Mouse (Mus musculus) heart, postnatal 0 days (tissue): ENCODE measurements around the gene Alk. TPM values are rescaled to one million over a fixed set of nuclear protein-coding genes. Genes with fewer than 3 reads are reported as not detected.

Experiments used
- ATAC-seq: fragments of 200-750 bp; cut with Nextera tagmentation; 2 replicates; pipeline ENCODE4 v1.8.0; 2017; ENCODE audit warnings: low read depth, moderate number of reproducible peaks, moderate library complexity; ENCODE audit not compliant: insufficient read depth
- DNase-seq: peaks from one replicate; pipeline ENCODE4 v3.0.0-alpha.2; 2016; ENCODE audit warnings: low spot score
- H3K27ac ChIP-seq: fragments of 300-500 bp; sonication (generic); 2 replicates; pipeline ENCODE4 v1.5.1; 2014; ENCODE audit warnings: low read depth, mild to moderate bottlenecking
- H3K27me3 ChIP-seq: fragments of 300-500 bp; sonication (generic); 2 replicates; pipeline ENCODE4 v1.6.1; 2014; ENCODE audit warnings: low read length, mixed read lengths; ENCODE audit not compliant: control insufficient read depth, insufficient read depth
- H3K36me3 ChIP-seq: fragments of 300-500 bp; sonication (generic); replicated peaks from 2 replicates; pipeline ENCODE4 v1.6.1; 2014; ENCODE audit warnings: low read length, mixed read lengths; ENCODE audit not compliant: control insufficient read depth, insufficient read depth
- H3K4me1 ChIP-seq: fragments of 300-500 bp; sonication (generic); 2 replicates; pipeline ENCODE4 v1.6.1; 2014; ENCODE audit warnings: antibody characterized with exemption; ENCODE audit not compliant: control insufficient read depth, insufficient read depth
- H3K4me2 ChIP-seq: fragments of 300-500 bp; sonication (generic); 2 replicates; pipeline ENCODE4 v1.6.1; 2014; ENCODE audit warnings: low read depth, mild to moderate bottlenecking, low read length, moderate library complexity
- H3K4me3 ChIP-seq: fragments of 300-500 bp; sonication (generic); 2 replicates; pipeline ENCODE4 v1.5.1; 2014; ENCODE audit warnings: low read depth, low read length
- H3K9ac ChIP-seq: fragments of 300-500 bp; sonication (generic); replicated peaks from 2 replicates; pipeline ENCODE4 v1.6.1; 2014; ENCODE audit warnings: low read depth, low read length, mixed read lengths
- H3K9me3 ChIP-seq: fragments of 300-500 bp; sonication (generic); replicated peaks from 2 replicates; pipeline ENCODE4 v1.6.1; 2016; ENCODE audit warnings: low read length; ENCODE audit not compliant: control insufficient read depth
- CTCF ChIP-seq: IDR thresholded peaks from 2 replicates; pipeline ENCODE4 v1.5.1; 2016; ENCODE audit warnings: antibody characterized with exemption, control low read depth, low read depth
- EP300 ChIP-seq: IDR thresholded peaks from 2 replicates; pipeline ENCODE4 v1.6.1; 2016; ENCODE audit warnings: antibody characterized with exemption, low read depth
- WGBS: fragments of 180-500 bp; shearing (Covaris S2); extraction: QIAGEN DNeasy Blood & Tissue Kit; methylation state at CpG from one replicate; pipeline ENCODE4 v1.1.7; 2014; 5-methylcytosine and 5-hydroxymethylcytosine counted together
- polyA plus RNA-seq: library from polyadenylated mRNA; unstranded; fragments of >200 nt; fragmentation: Nextera tagmentation; extraction: Ambion mirVana; gene quantifications from 2 replicates; pipeline ENCODE4 v1.2.1, GENCODE M21; 2015
- total RNA-seq: library from RNA; depleted of rRNA; stranded (reverse); fragments of >200 nt; gene quantifications from 2 replicates; pipeline ENCODE4 v1.2.3, GENCODE M21; 2014; ENCODE audit warnings: low replicate concordance

Gene Alk
- total and polyA plus RNA-seq, 2 experiments from 2014 or later = 0.04 TPM; not detected in 1

DNA sequence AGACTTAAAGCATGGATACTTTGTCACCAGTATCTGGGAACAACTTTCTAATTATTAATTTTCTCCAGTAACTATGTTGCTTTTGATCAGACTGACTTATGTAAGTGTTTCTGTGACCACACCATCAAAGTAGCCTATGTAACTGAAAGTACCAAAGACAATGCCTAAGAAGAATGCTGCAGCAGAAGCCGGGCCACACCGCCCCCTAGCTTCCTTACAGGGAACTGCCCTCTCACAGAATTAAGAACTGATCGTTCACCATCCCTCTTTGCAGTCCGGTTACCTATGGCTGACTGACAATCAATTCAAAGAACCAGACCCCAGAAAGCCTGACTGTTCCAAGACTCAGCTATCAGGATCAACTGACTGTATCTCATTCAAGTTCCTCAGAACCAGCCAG is 362.4 kb downstream of the Alk start:
- Histone ChIP-seq H3K4me1 (no peaks in the 10 kb centered on the region), H3K9me3 (no peaks in the 10 kb centered on the region; the same call in 1 of the 2 replicates), H3K27me3 (no peaks in the 10 kb centered on the region), H3K36me3 (no peaks in the 10 kb centered on the region), H3K4me2 (no peak overlapping the region), H3K4me3 (no peak overlapping the region), H3K9ac (no peak overlapping the region), H3K27ac (no peak overlapping the region)
- ATAC-seq (no peak), DNase-seq (no peak)
- WGBS = 37% methylated on average over 4 of the region's 4 CpGs
- TF ChIP-seq CTCF = peak; percentile 70
- no peak for TF ChIP-seq EP300

DNA sequence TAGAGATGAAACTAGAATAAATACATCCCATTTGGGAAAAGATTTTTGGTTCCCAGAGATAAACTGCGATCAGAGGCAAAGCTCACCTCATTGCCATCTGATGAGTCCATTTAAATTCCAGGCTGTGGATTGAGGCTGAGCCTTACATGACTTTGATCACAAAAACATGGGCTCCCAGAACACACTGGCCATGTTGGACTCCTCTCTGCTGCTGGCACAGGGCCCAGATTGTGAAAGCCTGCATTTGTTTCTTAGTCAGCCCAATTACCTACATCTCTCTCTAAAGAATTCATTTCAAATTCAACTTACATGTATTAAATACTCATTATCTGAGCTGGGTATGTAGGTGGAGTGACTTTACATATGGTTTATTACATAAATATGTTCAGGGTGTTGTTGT is 367.1 kb downstream of the Alk start:
- no peak overlapping the region for H3K27ac ChIP-seq
- no peaks in the 10 kb centered on the region for H3K36me3 ChIP-seq
- no peak overlapping the region for H3K4me2 ChIP-seq
- no peak overlapping the region for H3K9ac ChIP-seq
- no peak for TF ChIP-seq CTCF
- TF ChIP-seq EP300 = no peak
- no peak for ATAC-seq
- DNase-seq = no peak
- H3K4me1 ChIP-seq = no peaks in the 10 kb centered on the region
- no peak overlapping the region for H3K4me3 ChIP-seq
- no peaks in the 10 kb centered on the region for H3K27me3 ChIP-seq
- H3K9me3 ChIP-seq = no peaks in the 10 kb centered on the region; the same call in 1 of the 2 replicates
- 71% methylated on average over 1 of the region's 1 CpGs for WGBS

DNA sequence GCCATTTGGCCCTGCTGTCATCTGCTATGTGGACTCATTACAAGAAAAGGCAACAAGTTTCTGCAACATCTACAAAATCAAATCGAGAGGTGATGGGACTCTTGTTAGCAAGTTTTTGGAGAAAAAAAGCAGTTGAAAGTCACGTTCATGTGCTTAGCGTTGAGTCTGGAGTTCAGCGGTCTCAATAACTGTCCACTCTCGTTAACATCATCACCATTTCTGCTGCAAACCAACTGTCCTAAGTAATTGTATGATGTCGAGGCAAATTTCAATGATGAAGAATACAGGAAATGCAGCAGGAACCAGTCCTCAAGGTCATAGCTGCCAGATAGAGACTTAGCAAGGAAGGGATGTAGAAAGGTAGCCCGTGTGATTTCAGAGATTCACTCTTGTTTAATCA is 373.5 kb downstream of the Alk start:
- no peak overlapping the region for H3K27ac ChIP-seq
- no peaks in the 10 kb centered on the region for H3K27me3 ChIP-seq
- H3K4me2 ChIP-seq = no peak overlapping the region
- H3K9ac ChIP-seq = no peak overlapping the region
- no peaks in the 10 kb centered on the region for H3K4me1 ChIP-seq
- no peak for TF ChIP-seq EP300
- no peak for TF ChIP-seq CTCF
- H3K9me3 ChIP-seq = no peaks in the 10 kb centered on the region
- H3K36me3 ChIP-seq = no peaks in the 10 kb centered on the region
- 83% methylated on average over 7 of the region's 7 CpGs for WGBS
- DNase-seq = no peak
- no peak for ATAC-seq
- no peak overlapping the region for H3K4me3 ChIP-seq

DNA sequence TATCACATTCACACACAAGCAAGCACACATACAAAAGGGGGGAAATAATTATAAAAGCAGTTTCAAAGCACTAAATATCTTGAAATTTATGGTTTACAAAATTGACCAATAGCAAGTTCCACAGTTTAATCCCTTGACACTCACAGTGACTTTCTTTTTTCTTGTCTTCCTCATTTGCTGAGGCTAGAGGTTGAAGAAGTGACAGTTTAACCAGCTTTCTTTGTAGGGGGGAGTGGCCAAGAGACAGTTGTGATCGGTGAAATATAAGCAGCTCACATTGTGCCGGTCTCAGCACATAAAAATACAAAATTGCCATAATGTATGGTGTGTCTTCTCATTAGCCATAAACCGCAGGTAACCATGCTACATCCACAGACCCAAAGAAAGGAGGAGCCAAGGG is 385.6 kb downstream of the Alk start:
- no peaks in the 10 kb centered on the region for H3K27me3 ChIP-seq
- WGBS = 82% methylated on average over 3 of the region's 3 CpGs
- no peak overlapping the region for H3K4me3 ChIP-seq
- TF ChIP-seq CTCF (no peak), EP300 (no peak)
- no peak overlapping the region for H3K9ac ChIP-seq
- no peaks in the 10 kb centered on the region for H3K36me3 ChIP-seq
- H3K9me3 ChIP-seq = no peaks in the 10 kb centered on the region
- ATAC-seq (no peak), DNase-seq (no peak)
- no peak overlapping the region for H3K4me2 ChIP-seq
- H3K27ac ChIP-seq = no peak overlapping the region
- H3K4me1 ChIP-seq = no peaks in the 10 kb centered on the region

DNA sequence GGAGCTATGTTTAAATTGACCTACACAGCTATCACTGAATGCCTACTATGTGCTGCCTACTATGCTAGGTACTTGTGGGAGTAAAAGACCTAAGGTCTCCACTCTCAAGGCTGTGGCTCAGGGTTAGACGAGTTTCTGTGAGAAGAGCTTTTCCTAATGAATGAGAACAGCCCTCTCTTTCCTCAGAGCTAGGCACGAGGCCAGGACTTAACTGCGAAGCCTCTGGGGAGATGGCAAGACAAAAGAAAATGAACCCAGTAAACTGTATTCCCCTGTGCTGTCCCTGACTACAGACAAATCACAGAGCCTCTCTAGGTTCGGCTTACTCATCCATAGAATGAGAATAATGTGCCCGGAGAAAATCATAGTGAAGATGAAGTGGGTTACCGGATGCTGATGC is 406.9 kb downstream of the Alk start:
- TF ChIP-seq CTCF = no peak
- no peak for TF ChIP-seq EP300
- H3K36me3 ChIP-seq = no peaks in the 10 kb centered on the region
- H3K27ac ChIP-seq = no peak overlapping the region
- no peak for DNase-seq
- ATAC-seq = no peak
- H3K9ac ChIP-seq = no peak overlapping the region
- H3K9me3 ChIP-seq = no peaks in the 10 kb centered on the region
- no peaks in the 10 kb centered on the region for H3K27me3 ChIP-seq
- no peak overlapping the region for H3K4me3 ChIP-seq
- H3K4me1 ChIP-seq = no peaks in the 10 kb centered on the region
- WGBS = 65% methylated on average over 6 of the region's 6 CpGs
- H3K4me2 ChIP-seq = no peak overlapping the region

DNA sequence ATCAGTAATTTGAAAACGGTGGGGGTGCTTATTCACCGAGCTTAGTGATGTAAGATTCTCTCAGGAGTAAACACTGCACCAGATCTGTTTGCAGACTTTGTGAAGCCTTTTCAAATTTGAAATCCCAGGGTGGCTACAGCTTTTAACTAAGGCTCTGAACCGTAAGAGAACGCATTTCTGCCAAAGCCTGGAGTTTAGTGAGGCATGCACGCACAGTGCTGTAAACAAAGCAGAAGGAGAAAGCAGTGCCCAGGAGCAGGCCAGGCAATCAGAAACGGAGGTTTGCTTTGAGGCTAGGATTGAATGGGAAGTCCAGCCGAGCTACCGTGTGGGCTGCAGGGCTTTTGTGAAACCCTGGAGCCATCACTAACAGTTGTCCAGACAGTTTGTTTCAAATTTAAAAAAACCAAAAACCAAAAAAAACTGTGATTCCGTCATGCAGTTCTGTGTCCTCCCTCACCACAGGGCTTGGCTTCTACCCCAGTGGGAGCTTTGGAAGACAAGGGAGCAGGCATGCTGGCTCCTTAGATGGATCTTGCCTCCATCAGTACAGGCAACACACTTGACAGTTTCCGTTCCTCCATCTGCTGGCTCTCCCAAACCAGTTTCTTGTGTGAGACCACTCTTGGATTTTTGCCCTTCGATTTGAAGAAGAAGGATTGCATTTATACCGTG is 409.3 kb downstream of the Alk start:
- TF ChIP-seq CTCF = no peak
- TF ChIP-seq EP300 = no peak
- WGBS = 55% methylated on average over 12 of the region's 12 CpGs
- Histone ChIP-seq H3K27me3 (no peaks in the 10 kb centered on the region), H3K4me3 (no peak overlapping the region), H3K4me2 (no peak overlapping the region), H3K9ac (no peak overlapping the region), H3K27ac (no peak overlapping the region), H3K9me3 (no peaks in the 10 kb centered on the region), H3K36me3 (no peaks in the 10 kb centered on the region), H3K4me1 (no peaks in the 10 kb centered on the region)
- no peak for ATAC-seq
- no peak for DNase-seq
